ENCODE assay signal across 8 mouse cellular contexts in genomic region chr11:116586801-116587631, GRCm38 (mm10). TPM values are rescaled to one million over a fixed set of nuclear protein-coding genes. Genes with fewer than 3 reads are reported as not detected.
DNase-seq lines count a peak whose midpoint lies in the region; ATAC-seq lines count a peak whose summit lies in the region.

No protein-coding gene starts in this region.

- H3K4me1 ChIP-seq in embryonic facial prominence, embryonic 12.5 days = peaks cover 11% of the 10 kb centered on the region; the same call in 1 of the 2 replicates
- H3K4me1 ChIP-seq in heart, embryonic 11.5 days (ENCODE audit: control insufficient read depth, insufficient read depth, low read length) = peaks cover 20% of the 10 kb centered on the region
- peaks cover 13% of the 10 kb centered on the region for H3K4me1 ChIP-seq in limb, embryonic 15.5 days
- H3K4me1 ChIP-seq in midbrain, embryonic 16.5 days (ENCODE audit: control insufficient read depth, insufficient read depth, low read length) = peaks cover 13% of the 10 kb centered on the region

- H3K4me2 ChIP-seq in embryonic facial prominence, embryonic 12.5 days (replicated peaks) = peak overlapping the region; percentile 10; the same call in 1 of the 2 replicates
- H3K4me2 ChIP-seq in heart, embryonic 11.5 days = peak overlapping the region; percentile 34
- peak overlapping the region; percentile 20; the same call in 1 of the 2 replicates for H3K4me2 ChIP-seq in limb, embryonic 15.5 days
- peak overlapping the region; percentile 51 for H3K4me2 ChIP-seq in midbrain, embryonic 16.5 days (ENCODE audit: low read length)

- no peak overlapping the region for H3K4me3 ChIP-seq in embryonic facial prominence, embryonic 12.5 days
- H3K4me3 ChIP-seq in heart, embryonic 11.5 days (ENCODE audit: low read depth, low read length) = no peak overlapping the region
- no peak overlapping the region for H3K4me3 ChIP-seq in limb, embryonic 15.5 days
- H3K4me3 ChIP-seq in midbrain, embryonic 16.5 days (ENCODE audit: low read depth, low read length) = peak overlapping the region; percentile 28

- no peaks in the 10 kb centered on the region for H3K9me3 ChIP-seq in embryonic facial prominence, embryonic 12.5 days
- H3K9me3 ChIP-seq in heart, embryonic 11.5 days (replicated peaks; ENCODE audit: control insufficient read depth, low read length) = no peaks in the 10 kb centered on the region
- no peaks in the 10 kb centered on the region for H3K9me3 ChIP-seq in limb, embryonic 15.5 days
- no peaks in the 10 kb centered on the region for H3K9me3 ChIP-seq in midbrain, embryonic 16.5 days (replicated peaks; ENCODE audit: control insufficient read depth, low read length, poor library complexity, severe bottlenecking)

- H3K27ac ChIP-seq in embryonic facial prominence, embryonic 12.5 days = no peak overlapping the region
- H3K27ac ChIP-seq in heart, embryonic 11.5 days (ENCODE audit: low read depth, low read length) = no peak overlapping the region
- no peak overlapping the region for H3K27ac ChIP-seq in limb, embryonic 15.5 days
- peak overlapping the region; percentile 55; the same call in 1 of the 2 replicates for H3K27ac ChIP-seq in midbrain, embryonic 16.5 days (ENCODE audit: low read length)

- no peaks in the 10 kb centered on the region for H3K36me3 ChIP-seq in embryonic facial prominence, embryonic 12.5 days
- no peaks in the 10 kb centered on the region for H3K36me3 ChIP-seq in heart, embryonic 11.5 days (ENCODE audit: control insufficient read depth, insufficient read depth, low read length)
- H3K36me3 ChIP-seq in limb, embryonic 15.5 days = no peaks in the 10 kb centered on the region
- H3K36me3 ChIP-seq in midbrain, embryonic 16.5 days (ENCODE audit: control insufficient read depth, insufficient read depth, low read length) = no peaks in the 10 kb centered on the region

- no peak overlapping the region for H3K9ac ChIP-seq in embryonic facial prominence, embryonic 12.5 days
- no peak overlapping the region for H3K9ac ChIP-seq in heart, embryonic 11.5 days (ENCODE audit: low read depth, low read length)
- H3K9ac ChIP-seq in limb, embryonic 15.5 days = no peak overlapping the region
- H3K9ac ChIP-seq in midbrain, embryonic 16.5 days (ENCODE audit: low read depth, low read length) = peak overlapping the region; percentile 46; the same call in 1 of the 2 replicates

- ATAC-seq in embryonic facial prominence, embryonic 12.5 days (ENCODE audit: insufficient number of reproducible peaks, insufficient read depth, low FRiP score, low TSS enrichment) = no peak
- no peak; the same call in 1 of the 2 replicates for ATAC-seq in heart, embryonic 11.5 days (replicated peaks; ENCODE audit: insufficient number of reproducible peaks, low FRiP score, low TSS enrichment)
- no peak for ATAC-seq in limb, embryonic 15.5 days (ENCODE audit: insufficient number of reproducible peaks, low FRiP score, low TSS enrichment, low read depth)
- ATAC-seq in midbrain, embryonic 16.5 days = peak; percentile 59; the same call in 1 of the 2 replicates

- 20% methylated on average over 23 of the region's 23 CpGs for WGBS in embryonic facial prominence, embryonic 12.5 days
- WGBS in heart, embryonic 11.5 days (ENCODE audit: insufficient replicate concordance) = 22% methylated on average over 23 of the region's 23 CpGs
- WGBS in limb, embryonic 15.5 days = 21% methylated on average over 23 of the region's 23 CpGs
- 18% methylated on average over 23 of the region's 23 CpGs for WGBS in midbrain, embryonic 16.5 days

- H3K27me3 ChIP-seq in embryonic facial prominence, embryonic 12.5 days = 0 out of 2 replicates have a peak, but pooled peaks cover 8% of the 10 kb centered on the region
- peaks cover 9% of the 10 kb centered on the region for H3K27me3 ChIP-seq in heart, embryonic 11.5 days (ENCODE audit: control insufficient read depth, insufficient read depth, low read length)
- peaks cover 3% of the 10 kb centered on the region; the same call in 1 of the 2 replicates for H3K27me3 ChIP-seq in limb, embryonic 15.5 days
- H3K27me3 ChIP-seq in midbrain, embryonic 16.5 days (ENCODE audit: control insufficient read depth, insufficient read depth, low read depth, low read length) = no peaks in the 10 kb centered on the region

- peak; percentile 88 for DNase-seq in B cell, adult 2 months
- peak; percentile 76 for DNase-seq in adrenal gland, postnatal 25 days
- peak; percentile 69 for DNase-seq in kidney, adult 9 months
- peak; percentile 77 to 94 for DNase-seq in spleen, postnatal 4 days (ENCODE audit: low spot score in 2 of 2)

RNA-seq across cellular contexts. Expression of gene Aanat, which starts 0.8 kb away (rescaled TPM):
- not detected in 2 replicates for total RNA-seq in adrenal gland, postnatal 25 days (2021)
- not detected in 2 replicates for polyA plus RNA-seq in embryonic facial prominence, embryonic 12.5 days (2016; fragmentation: Nextera tagmentation; extraction: Ambion mirVana)
- polyA plus RNA-seq in heart, embryonic 11.5 days (2014; fragmentation: Nextera tagmentation; extraction: Ambion mirVana) = not detected in 2 replicates
- polyA plus RNA-seq in limb, embryonic 15.5 days (2015; fragmentation: Nextera tagmentation; extraction: Ambion mirVana) = not detected in 2 replicates
- polyA plus RNA-seq in midbrain, embryonic 16.5 days (2015; fragmentation: Nextera tagmentation; extraction: Ambion mirVana) = 0.20 and 0.36 TPM in 2 replicates

RNA-seq across cellular contexts. Expression of gene Ube2o, which starts 5.8 kb away (rescaled TPM):
- total RNA-seq in adrenal gland, postnatal 25 days (2021) = 32.7 and 34.1 TPM in 2 replicates
- polyA plus RNA-seq in embryonic facial prominence, embryonic 12.5 days (2016; fragmentation: Nextera tagmentation; extraction: Ambion mirVana) = 19.9 and 26.4 TPM in 2 replicates
- polyA plus RNA-seq in heart, embryonic 11.5 days (2014; fragmentation: Nextera tagmentation; extraction: Ambion mirVana) = 14.7 and 17.1 TPM in 2 replicates
- 9.7 and 10.1 TPM in 2 replicates for polyA plus RNA-seq in limb, embryonic 15.5 days (2015; fragmentation: Nextera tagmentation; extraction: Ambion mirVana)
- polyA plus RNA-seq in midbrain, embryonic 16.5 days (2015; fragmentation: Nextera tagmentation; extraction: Ambion mirVana) = 15.5 and 17.0 TPM in 2 replicates

RNA-seq across cellular contexts. Expression of gene Rhbdf2, which starts 39.8 kb away (rescaled TPM):
- 17.7 and 24.6 TPM in 2 replicates for total RNA-seq in adrenal gland, postnatal 25 days (2021)
- polyA plus RNA-seq in embryonic facial prominence, embryonic 12.5 days (2016; fragmentation: Nextera tagmentation; extraction: Ambion mirVana) = 4.5 and 4.7 TPM in 2 replicates
- 5.0 and 6.0 TPM in 2 replicates for polyA plus RNA-seq in heart, embryonic 11.5 days (2014; fragmentation: Nextera tagmentation; extraction: Ambion mirVana)
- polyA plus RNA-seq in limb, embryonic 15.5 days (2015; fragmentation: Nextera tagmentation; extraction: Ambion mirVana) = 7.1 and 8.2 TPM in 2 replicates
- polyA plus RNA-seq in midbrain, embryonic 16.5 days (2015; fragmentation: Nextera tagmentation; extraction: Ambion mirVana) = 0.93 and 1.2 TPM in 2 replicates

RNA-seq across cellular contexts. Expression of gene Sphk1, which starts 56.3 kb away (rescaled TPM):
- total RNA-seq in adrenal gland, postnatal 25 days (2021) = 0.57 and 1.5 TPM in 2 replicates
- polyA plus RNA-seq in embryonic facial prominence, embryonic 12.5 days (2016; fragmentation: Nextera tagmentation; extraction: Ambion mirVana) = 6.9 and 8.3 TPM in 2 replicates
- polyA plus RNA-seq in heart, embryonic 11.5 days (2014; fragmentation: Nextera tagmentation; extraction: Ambion mirVana) = 2.1 and 3.0 TPM in 2 replicates
- 7.7 and 11.2 TPM in 2 replicates for polyA plus RNA-seq in limb, embryonic 15.5 days (2015; fragmentation: Nextera tagmentation; extraction: Ambion mirVana)
- polyA plus RNA-seq in midbrain, embryonic 16.5 days (2015; fragmentation: Nextera tagmentation; extraction: Ambion mirVana) = 4.4 and 5.5 TPM in 2 replicates
